In the genomic region with DNA sequence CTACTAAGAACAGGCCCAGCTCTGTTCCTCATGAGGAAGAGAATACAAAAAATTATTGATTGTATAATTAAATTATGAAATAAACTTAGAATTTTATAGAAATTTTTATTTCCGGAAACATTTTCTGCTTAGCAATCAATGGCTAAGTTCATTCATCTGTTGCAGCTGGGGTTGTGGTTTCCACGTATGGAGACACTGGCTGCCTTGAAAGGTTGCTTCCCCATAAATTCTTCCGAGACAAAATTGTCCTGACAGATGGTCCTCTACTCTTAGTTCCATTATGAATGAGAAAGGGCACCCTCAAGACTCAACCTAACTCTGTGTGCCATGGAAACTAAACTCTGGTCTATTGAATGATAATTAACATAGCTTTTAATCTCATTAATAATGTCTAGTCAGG, we compare ENCODE assay signal across 28 mouse cellular contexts.
"Had no signal": no experiment of that assay in that cellular context is flagged by ENCODE, and none has a peak within 500 bp of the region (broad histone marks: within the 10 kb centered on the region; RNA-seq: fewer than 3 reads in every experiment).

No protein-coding gene starts in this region.

- H3K4me2 ChIP-seq: intestine, embryonic 15.5 days; kidney, embryonic 15.5 days; limb, embryonic 12.5 days; limb, embryonic 15.5 days; liver, embryonic 11.5 days; lung, embryonic 14.5 days; midbrain, embryonic 13.5 days; neural tube, embryonic 13.5 days had no signal

- H3K4me1 ChIP-seq: intestine, embryonic 15.5 days; kidney, embryonic 15.5 days; limb, embryonic 12.5 days; limb, embryonic 15.5 days had no signal

- H3K27ac ChIP-seq: intestine, embryonic 15.5 days; kidney, embryonic 15.5 days; limb, embryonic 12.5 days; limb, embryonic 15.5 days; liver, embryonic 14.5 days; macrophage; midbrain, embryonic 10.5 days; midbrain, embryonic 13.5 days; neural tube, embryonic 13.5 days; stomach, postnatal 0 days had no signal

- H3K9ac ChIP-seq: intestine, embryonic 15.5 days; kidney, embryonic 15.5 days; limb, embryonic 12.5 days; limb, embryonic 15.5 days; liver, embryonic 14.5 days; liver, postnatal 0 days; lung, embryonic 14.5 days; midbrain, embryonic 13.5 days; neural tube, embryonic 13.5 days had no signal

- ATAC-seq: intestine, embryonic 15.5 days; liver, postnatal 0 days; lung, postnatal 0 days; midbrain, embryonic 13.5 days; midbrain, embryonic 16.5 days had no signal

- H3K36me3 ChIP-seq: intestine, embryonic 15.5 days; limb, embryonic 12.5 days; limb, embryonic 15.5 days; midbrain, embryonic 13.5 days had no signal

- H3K4me3 ChIP-seq: intestine, embryonic 15.5 days; kidney, embryonic 15.5 days; limb, embryonic 12.5 days; limb, embryonic 15.5 days; megakaryocyte, embryonic 14.5 days; midbrain, embryonic 10.5 days; midbrain, embryonic 13.5 days; myocyte; neural tube, embryonic 13.5 days had no signal

- DNase-seq: kidney, adult 11 months; kidney, adult 8-10 months; kidney, postnatal 10 days; kidney, postnatal 36 days; layer of hippocampus, postnatal 36 days; left cerebral cortex, postnatal 4 days; liver, postnatal 0 days; lung, embryonic 14.5 days; right cerebral cortex, postnatal 14 days; right cerebral cortex, postnatal 4 days; thymus, adult 2 months; thymus, postnatal 14 days; thymus, postnatal 4 days had no signal

- H3K9me3 ChIP-seq: intestine, embryonic 15.5 days; kidney, embryonic 15.5 days; limb, embryonic 12.5 days; limb, embryonic 15.5 days; megakaryocyte, embryonic 14.5 days; midbrain, embryonic 10.5 days; midbrain, embryonic 13.5 days; neural tube, embryonic 13.5 days had no signal

- H3K27me3 ChIP-seq: intestine, embryonic 15.5 days; kidney, embryonic 15.5 days; megakaryocyte, embryonic 14.5 days; midbrain, embryonic 13.5 days; neural tube, embryonic 13.5 days had no signal
